Mouse (Mus musculus): ENCODE results near the gene Mtif3.
A peak's percentile ranks its signal among the peaks of the same experiment; 100 is the strongest.
"Not testable (repeated sequence)": the region's sequence is repeated elsewhere in the genome, so short reads cannot be mapped to it uniquely, and the experiment has no call there.

The Mtif3 gene

GRCm38 (mm10) chr5:146954576-146954975 lies 9.0 kb downstream of the Mtif3 start:
- DNase-seq (ENCODE audit: low spot score) = no peak

- DNase-seq (ENCODE audit: low spot score) = peak; percentile 76
These were observed 15.0 kb downstream of the Mtif3 start, which contains the start of gene Gtf3a for GRCm38 (mm10) chr5:146948508-146949088. Gtf3a (plus strand) TSS chr5:146948657.

DNA sequence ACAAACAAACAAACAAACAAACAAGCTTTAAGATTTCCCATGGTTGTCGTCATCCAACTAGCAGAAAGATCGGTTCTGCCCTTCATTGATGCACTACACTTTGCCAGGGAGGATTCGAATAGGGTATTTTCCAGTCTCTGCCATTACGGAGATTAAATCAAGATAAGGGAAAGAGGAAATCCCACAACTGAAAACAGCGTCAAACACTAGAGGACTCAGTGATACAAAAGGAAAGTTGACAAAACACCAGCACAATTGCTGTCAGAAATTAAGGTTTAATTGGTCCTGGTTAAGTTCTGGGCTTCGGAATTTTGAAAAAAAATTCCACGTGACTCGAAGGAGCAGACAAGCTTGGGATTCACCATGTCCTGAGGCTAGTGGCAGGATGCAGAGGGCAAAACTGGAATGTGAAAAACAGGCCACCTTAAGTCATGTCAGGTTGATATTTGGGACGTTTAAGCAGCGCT lies 15.5 kb downstream of the Mtif3 start:
- no peak for DNase-seq (ENCODE audit: low spot score)

GRCm38 (mm10) chr5:146947497-146947896 lies 16.1 kb downstream of the Mtif3 start:
- no peak for DNase-seq (ENCODE audit: low spot score)

GRCm38 (mm10) chr5:146946682-146947081 lies 16.9 kb downstream of the Mtif3 start:
- no peak for DNase-seq (ENCODE audit: low spot score)

GRCm38 (mm10) chr5:146944568-146944967 lies 19.0 kb downstream of the Mtif3 start:
- no peak for DNase-seq (ENCODE audit: low spot score)

GRCm38 (mm10) chr5:146942965-146943364 lies 20.6 kb downstream of the Mtif3 start:
- DNase-seq (ENCODE audit: low spot score) = no peak

GRCm38 (mm10) chr5:146941939-146942338 lies 21.7 kb downstream of the Mtif3 start:
- DNase-seq (ENCODE audit: low spot score) = not testable (repeated sequence)

GRCm38 (mm10) chr5:146940219-146940618 lies 23.4 kb downstream of the Mtif3 start:
- DNase-seq (ENCODE audit: low spot score) = no peak

GRCm38 (mm10) chr5:146939109-146939796 lies 24.3 kb downstream of the Mtif3 start:
- DNase-seq (ENCODE audit: low spot score) = no peak

DNA sequence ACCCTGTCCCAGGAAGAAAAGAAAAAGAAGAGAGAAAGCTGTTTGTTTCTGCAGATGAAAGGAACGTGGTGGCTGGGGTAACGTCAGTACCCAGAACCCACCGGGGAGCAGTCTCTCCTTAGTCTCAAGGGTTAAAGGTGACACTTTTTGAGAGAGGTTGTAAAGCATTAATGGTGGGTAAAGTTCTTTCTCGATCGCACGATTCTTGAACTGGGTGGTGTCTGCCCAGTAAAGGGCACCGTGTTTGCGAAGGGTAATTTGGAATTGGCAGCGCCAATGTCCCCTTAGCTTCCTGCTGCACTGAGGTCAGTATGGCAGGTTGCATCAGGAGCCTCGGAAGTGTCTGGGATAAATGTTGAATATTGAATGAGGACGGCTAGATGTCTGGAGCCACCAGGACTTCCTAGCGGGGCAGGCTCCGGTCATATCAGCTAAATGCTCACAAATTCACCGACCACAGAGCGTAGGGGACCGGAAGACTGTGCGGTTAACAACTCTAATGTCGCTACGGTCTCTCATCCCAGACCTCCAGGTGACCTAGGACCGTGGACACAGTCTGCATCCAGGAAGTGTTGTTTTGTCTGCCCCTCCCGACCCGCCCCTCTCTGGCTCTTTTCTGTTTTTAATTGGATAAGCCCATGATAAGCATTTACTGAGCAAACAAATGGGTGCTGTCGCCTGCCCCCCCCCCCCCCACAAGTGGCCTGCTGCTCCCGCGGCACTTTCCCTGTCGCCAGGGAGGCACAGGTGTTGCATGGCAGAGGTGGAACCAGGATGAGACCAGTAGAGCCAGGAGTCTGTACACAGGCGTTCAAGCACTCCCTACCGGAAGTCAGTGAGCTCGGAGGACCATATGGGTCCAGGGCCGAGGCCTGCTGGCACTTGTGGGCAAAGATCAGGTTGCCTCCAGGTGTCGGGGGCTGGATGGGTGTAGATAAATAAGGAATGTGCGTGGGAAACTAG lies 25.8 kb downstream of the Mtif3 start:
- no peak for DNase-seq (ENCODE audit: low spot score)

GRCm38 (mm10) chr5:146933466-146933865 lies 30.1 kb downstream of the Mtif3 start:
- DNase-seq (ENCODE audit: low spot score) = no peak

DNA sequence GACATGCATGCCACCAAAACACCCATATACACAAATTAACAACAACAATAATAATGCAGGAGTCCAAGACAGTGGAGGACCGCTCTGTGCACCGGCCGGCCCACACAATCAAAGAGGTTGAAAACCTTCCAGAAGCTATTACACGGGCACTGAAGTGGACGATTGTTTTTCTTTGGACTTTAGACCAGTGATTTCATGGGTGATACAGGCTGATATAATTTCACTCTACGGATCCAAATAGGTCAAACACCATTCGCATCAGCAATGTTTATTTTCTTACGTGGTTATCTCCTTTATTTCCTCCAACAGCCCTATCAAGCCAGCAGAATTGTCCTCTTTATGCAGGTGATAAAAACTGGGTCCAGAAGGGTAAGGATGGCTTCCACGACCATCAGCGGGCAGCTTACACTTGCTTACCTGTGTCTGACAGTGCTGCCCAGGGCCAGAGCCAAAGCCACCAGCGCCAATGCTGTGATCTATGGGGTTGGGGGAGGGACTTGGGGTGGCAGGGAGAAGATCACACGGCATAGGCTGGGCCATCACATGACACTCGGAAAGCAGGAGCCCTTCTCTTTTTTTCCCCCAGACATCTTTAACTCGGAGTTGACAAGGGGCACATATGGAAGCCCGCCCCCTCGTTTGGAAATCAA lies 31.6 kb downstream of the Mtif3 start:
- no peak for DNase-seq (ENCODE audit: low spot score)

DNA sequence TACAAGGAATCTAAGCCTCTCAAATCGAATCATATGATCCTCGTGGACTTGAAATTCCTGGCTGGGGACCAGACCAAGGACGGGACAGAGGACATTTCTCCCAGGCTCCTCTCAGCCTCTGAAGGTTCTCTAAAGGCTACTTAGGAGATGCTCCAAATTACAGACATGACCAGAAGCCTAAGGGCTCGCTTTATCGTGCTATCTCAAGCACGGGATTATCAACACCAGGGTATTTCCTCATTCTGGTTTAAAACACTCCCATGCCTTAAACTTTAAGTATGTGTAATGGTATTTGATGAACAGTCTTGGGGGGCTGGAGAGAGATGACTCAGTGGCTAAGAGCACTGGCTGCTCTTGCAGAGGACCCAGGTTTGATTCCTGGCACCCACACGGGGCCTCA lies 32.2 kb downstream of the Mtif3 start:
- no peak for DNase-seq (ENCODE audit: low spot score)

DNA sequence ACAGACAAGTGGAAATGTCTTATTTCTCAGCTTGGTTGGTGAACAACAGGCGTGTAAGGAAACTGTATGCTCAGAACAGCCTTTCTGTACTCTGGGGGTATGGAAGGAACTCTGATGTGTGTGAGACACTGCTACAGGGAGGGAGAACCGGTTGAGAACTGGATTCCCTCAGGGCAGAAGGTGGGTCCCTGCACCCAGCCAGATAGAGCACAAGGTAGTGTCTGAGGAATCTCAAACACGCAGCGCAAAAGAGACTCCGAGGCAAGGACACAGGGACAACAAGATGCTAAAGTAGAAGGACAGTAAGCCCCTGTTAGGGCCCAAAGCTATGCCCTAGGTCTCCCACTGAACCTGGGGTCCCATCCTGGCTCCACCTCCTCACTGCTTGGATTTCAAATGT lies 36.9 kb downstream of the Mtif3 start:
- no peak for DNase-seq (ENCODE audit: low spot score)

DNA sequence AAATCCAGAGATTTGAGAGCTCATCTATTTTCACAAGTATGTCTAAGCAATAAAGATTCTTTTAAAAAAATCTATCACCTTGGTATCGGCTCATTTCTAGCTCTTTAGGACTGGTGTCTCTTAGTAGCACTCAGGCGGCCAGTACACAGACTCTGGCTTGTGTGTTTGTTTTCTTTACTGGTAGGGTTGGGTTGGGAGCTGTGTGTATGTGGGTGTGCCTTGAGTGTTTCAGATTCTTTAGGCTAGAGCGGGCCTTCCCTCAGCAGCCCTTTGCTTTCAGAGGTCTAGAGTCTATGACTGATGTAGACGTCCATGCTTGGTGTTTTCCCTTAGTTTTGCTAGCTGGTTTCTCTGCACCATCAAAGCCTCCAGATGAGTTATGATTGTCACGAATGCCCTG lies 40.1 kb downstream of the Mtif3 start:
- DNase-seq (ENCODE audit: low spot score) = no peak

DNA sequence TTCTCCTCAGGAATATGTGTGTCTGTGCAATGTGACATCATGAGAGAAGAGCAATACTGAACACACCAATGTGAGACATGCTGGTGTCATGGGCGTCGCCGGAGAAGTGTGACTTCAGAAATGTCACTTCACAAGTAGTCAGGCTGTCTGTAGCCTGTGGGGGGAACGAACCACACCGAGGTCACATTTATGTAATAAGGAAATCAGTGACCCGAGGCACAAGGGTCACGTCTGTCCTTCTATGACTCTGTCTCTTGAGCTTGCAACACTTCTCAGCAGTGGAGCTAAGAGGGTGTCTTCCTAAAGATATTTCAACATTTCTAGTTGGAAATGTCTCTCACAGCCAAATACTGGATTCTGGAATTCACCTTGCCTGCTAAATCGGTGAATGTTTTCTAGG lies 42.4 kb downstream of the Mtif3 start:
- DNase-seq (ENCODE audit: low spot score) = no peak

DNA sequence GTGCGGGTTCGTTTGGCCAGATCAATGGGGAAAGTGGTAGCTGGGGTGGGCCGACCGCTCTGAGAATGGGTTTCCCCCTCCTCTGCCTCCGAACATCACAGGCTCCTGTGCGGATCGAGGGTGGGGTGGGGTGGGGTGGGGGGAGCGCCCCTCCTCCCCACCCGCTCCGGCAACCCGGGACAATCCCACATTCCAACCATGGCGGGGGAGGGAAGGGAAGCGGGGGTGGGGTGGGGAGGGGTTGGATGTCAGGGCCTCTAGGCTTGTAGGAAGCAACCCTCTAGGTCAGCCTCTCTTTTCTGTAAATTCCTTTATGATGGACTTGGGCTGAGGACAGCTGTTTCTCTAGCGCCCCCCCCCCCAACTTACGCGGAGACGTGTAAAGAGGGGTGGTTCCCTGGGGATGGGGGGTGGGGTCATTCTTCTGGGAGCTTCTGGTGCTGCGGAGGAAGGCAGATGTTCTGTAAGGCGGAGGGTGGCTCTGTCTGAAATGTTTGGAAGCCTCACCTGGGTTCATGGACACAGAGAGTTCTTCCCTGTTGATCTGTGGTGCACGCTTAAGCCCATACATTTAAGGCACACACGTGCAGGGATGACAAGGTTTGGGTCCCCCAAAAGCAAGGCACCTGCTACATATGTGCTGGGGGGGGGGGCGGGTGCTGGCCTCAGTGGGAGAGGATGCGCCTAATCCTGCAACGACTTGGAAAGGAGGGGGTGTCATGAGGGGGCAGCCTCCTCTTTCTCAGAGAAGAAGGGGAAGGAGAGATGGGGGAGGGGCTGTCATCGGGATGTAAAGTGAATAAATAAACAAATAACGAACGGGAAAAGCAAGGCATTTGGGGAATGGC lies 43.1 kb downstream of the Mtif3 start:
- no peak for DNase-seq (ENCODE audit: low spot score)

GRCm38 (mm10) chr5:146919874-146920273 lies 43.7 kb downstream of the Mtif3 start:
- no peak for DNase-seq (ENCODE audit: low spot score)

GRCm38 (mm10) chr5:146917357-146917756 lies 46.2 kb downstream of the Mtif3 start:
- not testable (repeated sequence) for DNase-seq (ENCODE audit: low spot score)

DNA sequence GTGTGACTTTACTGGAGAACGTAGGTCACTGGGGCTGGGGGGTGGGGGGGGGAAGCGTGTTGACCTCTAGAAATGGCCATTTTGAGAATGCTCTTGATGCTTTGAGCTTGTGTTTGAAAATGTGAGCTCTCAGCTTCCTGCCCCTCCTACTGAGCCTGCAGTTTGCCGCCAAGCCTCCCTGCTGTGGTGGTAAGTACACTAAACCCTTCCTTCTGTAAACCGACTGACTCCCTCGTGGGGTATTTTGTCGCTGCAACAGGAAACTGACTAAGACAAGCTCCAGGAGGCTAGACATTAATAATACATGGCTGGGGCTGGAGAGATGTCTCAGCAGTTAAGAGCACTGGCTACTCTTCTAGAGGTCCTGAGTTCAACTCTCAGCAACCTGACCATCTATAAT lies 46.8 kb downstream of the Mtif3 start:
- DNase-seq (ENCODE audit: low spot score) = no peak
